Mouse (Mus musculus) neural tube, embryonic 12.5 days (tissue): ENCODE results near the gene Sesn1. TPM values are rescaled to one million over a fixed set of nuclear protein-coding genes. Genes with fewer than 3 reads are reported as not detected.

Experiments
- ATAC-seq: fragments of 200-750 bp; cut with Nextera tagmentation; 2 replicates; pipeline ENCODE4 v1.8.0; 2017; ENCODE audit warnings: low read depth, mild to moderate bottlenecking, moderate TSS enrichment, moderate library complexity; ENCODE audit not compliant: low FRiP score
- H3K27ac ChIP-seq: fragments of 300-500 bp; sonication (generic); 2 replicates; pipeline ENCODE4 v1.5.1; 2016
- H3K27me3 ChIP-seq: fragments of 300-500 bp; sonication (generic); replicated peaks from 2 replicates; pipeline ENCODE4 v1.6.1; 2016; ENCODE audit warnings: mild to moderate bottlenecking
- H3K36me3 ChIP-seq: fragments of 300-500 bp; sonication (generic); 2 replicates; pipeline ENCODE4 v1.6.1; 2016; ENCODE audit warnings: mild to moderate bottlenecking
- H3K4me1 ChIP-seq: fragments of 300-500 bp; sonication (generic); 2 replicates; pipeline ENCODE4 v1.6.1; 2016
- H3K4me2 ChIP-seq: fragments of 300-500 bp; sonication (generic); replicated peaks from 2 replicates; pipeline ENCODE4 v1.6.1; 2016; ENCODE audit warnings: mild to moderate bottlenecking
- H3K4me3 ChIP-seq: fragments of 300-500 bp; sonication (generic); 2 replicates; pipeline ENCODE4 v1.5.1; 2016
- H3K9ac ChIP-seq: fragments of 300-500 bp; sonication (generic); 2 replicates; pipeline ENCODE4 v1.6.1; 2016; ENCODE audit warnings: mild to moderate bottlenecking
- H3K9me3 ChIP-seq: fragments of 300-500 bp; sonication (generic); 2 replicates; pipeline ENCODE4 v1.6.1; 2016; ENCODE audit warnings: mild to moderate bottlenecking
- WGBS: fragments of 180-500 bp; shearing (Covaris S2); methylation state at CpG from one replicate; pipeline ENCODE4 v1.1.7; 2016; 5-methylcytosine and 5-hydroxymethylcytosine counted together
- polyA plus RNA-seq: library from polyadenylated mRNA; unstranded; fragments of >200 nt; fragmentation: Nextera tagmentation; extraction: Ambion mirVana; gene quantifications from 2 replicates; pipeline ENCODE4 v1.2.1, GENCODE M21; 2016

Sesn1 gene
- polyA plus RNA-seq, 1 experiment from 2014 or later, result 34.6 TPM

- Histone ChIP-seq H3K27ac (no peak overlapping the region), H3K4me1 (no peaks in the 10 kb centered on the region), H3K4me3 (no peak overlapping the region), H3K27me3 (no peaks in the 10 kb centered on the region), H3K9ac (no peak overlapping the region), H3K36me3 (peaks cover 46% of the 10 kb centered on the region), H3K9me3 (no peaks in the 10 kb centered on the region), H3K4me2 (no peak overlapping the region)
- no peak for ATAC-seq
- 95% methylated on average over 6 of the region's 6 CpGs for WGBS
These were observed 92.1 kb downstream of the Sesn1 start for GRCm38 (mm10) chr10:41901864-41902263.

DNA sequence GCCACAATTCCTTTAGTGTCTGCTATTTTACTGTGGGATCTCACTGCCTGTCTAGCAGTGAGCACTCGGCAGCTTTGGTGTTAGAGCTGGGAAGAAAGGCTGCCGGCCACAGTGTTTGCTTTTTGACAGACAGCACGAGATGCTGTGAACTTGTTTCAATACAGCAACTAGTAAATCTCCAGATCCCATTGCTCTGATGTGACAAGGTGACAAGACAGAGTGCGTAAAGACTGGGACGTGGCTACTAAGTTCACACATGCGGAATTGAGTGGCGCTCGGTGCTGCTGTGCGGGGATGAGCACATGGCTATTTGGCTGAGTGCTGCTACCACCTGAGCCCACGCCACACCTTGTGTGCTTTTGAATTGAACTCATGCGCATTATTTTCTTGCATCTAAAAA is 97.7 kb downstream of the Sesn1 start:
- no peak overlapping the region for H3K9ac ChIP-seq
- H3K4me2 ChIP-seq, result no peak overlapping the region
- H3K27me3 ChIP-seq, result no peaks in the 10 kb centered on the region
- WGBS, result 72% methylated on average over 11 of the region's 11 CpGs
- no peaks in the 10 kb centered on the region for H3K9me3 ChIP-seq
- ATAC-seq, result no peak
- H3K36me3 ChIP-seq, result peaks cover 42% of the 10 kb centered on the region
- no peak overlapping the region for H3K4me3 ChIP-seq
- no peak overlapping the region for H3K27ac ChIP-seq
- peaks cover 4% of the 10 kb centered on the region; the same call in 1 of the 2 replicates for H3K4me1 ChIP-seq

DNA sequence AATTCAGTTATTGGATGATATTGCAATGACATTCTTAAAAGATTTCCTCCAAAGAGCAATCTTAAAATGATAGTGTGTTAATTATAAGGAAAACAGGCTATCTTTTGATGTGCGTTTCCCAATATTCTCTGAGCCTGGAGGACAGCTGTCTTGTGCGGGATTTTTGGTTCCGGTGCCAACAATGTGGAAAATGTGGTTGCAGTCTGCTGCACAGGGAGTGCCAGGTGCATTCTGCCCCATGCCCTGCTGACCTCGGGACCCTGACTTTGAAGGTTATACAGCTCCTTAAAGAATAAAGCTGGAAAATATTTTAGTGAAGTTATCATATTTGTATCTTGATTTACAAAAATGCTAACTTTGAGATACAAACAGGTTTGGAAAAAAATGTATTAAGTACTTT is 98.2 kb downstream of the Sesn1 start:
- no peak overlapping the region for H3K4me3 ChIP-seq
- WGBS, result 84% methylated on average over 4 of the region's 4 CpGs
- H3K4me2 ChIP-seq, result no peak overlapping the region
- ATAC-seq, result no peak
- H3K27ac ChIP-seq, result no peak overlapping the region
- H3K9me3 ChIP-seq, result no peaks in the 10 kb centered on the region
- no peaks in the 10 kb centered on the region for H3K27me3 ChIP-seq
- H3K9ac ChIP-seq, result no peak overlapping the region
- peaks cover 42% of the 10 kb centered on the region for H3K36me3 ChIP-seq
- H3K4me1 ChIP-seq, result peaks cover 4% of the 10 kb centered on the region; the same call in 1 of the 2 replicates

DNA sequence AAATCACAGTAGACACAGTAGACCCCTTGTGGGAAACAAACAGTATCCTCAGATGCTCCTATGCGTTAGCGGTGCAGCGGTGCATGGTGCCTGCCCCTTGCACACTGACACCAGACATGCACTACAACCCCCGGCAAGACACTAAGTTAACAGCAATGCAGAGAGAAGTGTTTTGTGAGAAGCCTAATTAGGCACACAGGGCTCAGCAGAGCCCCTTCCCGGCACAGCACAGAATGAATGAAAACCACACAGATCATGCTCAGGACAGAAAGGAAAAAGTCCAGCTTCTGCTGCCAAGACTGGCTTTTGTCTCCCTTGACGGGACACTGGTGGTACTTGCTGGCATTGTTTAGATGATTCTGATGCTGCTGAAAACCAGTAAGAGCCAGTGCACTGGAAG is 99.2 kb downstream of the Sesn1 start:
- Histone ChIP-seq H3K4me2 (no peak overlapping the region), H3K9me3 (no peaks in the 10 kb centered on the region), H3K4me3 (no peak overlapping the region), H3K27me3 (no peaks in the 10 kb centered on the region), H3K4me1 (peaks cover 4% of the 10 kb centered on the region; the same call in 1 of the 2 replicates), H3K27ac (no peak overlapping the region), H3K9ac (no peak overlapping the region), H3K36me3 (peaks cover 35% of the 10 kb centered on the region)
- ATAC-seq, result peak; percentile 48; the same call in 1 of the 2 replicates
- WGBS, result 59% methylated on average over 6 of the region's 6 CpGs

- H3K4me1 ChIP-seq, result peaks cover 4% of the 10 kb centered on the region; the same call in 1 of the 2 replicates
- no peak overlapping the region for H3K9ac ChIP-seq
- H3K27ac ChIP-seq, result no peak overlapping the region
- WGBS, result 91% methylated on average over 8 of the region's 8 CpGs
- H3K4me2 ChIP-seq, result no peak overlapping the region
- no peaks in the 10 kb centered on the region for H3K9me3 ChIP-seq
- peaks cover 4% of the 10 kb centered on the region for H3K36me3 ChIP-seq
- no peak overlapping the region for H3K4me3 ChIP-seq
- no peak for ATAC-seq
- H3K27me3 ChIP-seq, result no peaks in the 10 kb centered on the region
These were observed 102.7 kb downstream of the Sesn1 start for GRCm38 (mm10) chr10:41912290-41912994.

DNA sequence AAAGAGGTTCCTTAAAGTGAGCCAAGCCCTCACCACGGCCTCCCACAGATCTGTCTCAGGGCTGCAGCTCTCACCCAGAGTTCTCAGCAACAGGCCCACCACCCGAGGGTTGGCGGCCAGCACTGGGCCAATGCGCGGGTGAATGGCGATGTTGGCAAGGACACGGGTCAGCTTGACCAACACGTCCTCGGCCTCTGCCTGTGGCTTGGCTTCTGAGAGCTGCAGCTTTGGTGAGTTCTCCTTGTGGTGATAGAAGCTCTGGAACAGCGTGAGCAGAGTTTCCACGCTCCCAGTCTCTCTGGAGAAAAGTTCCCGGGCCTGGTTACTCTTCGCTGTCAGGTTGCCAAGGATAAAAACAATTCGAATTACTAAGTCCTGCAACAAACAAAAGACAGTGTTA is 117.0 kb downstream of the Sesn1 start:
- H3K36me3 ChIP-seq, result no peaks in the 10 kb centered on the region
- H3K4me3 ChIP-seq, result no peak overlapping the region
- no peak overlapping the region for H3K27ac ChIP-seq
- H3K9me3 ChIP-seq, result no peaks in the 10 kb centered on the region
- no peaks in the 10 kb centered on the region for H3K27me3 ChIP-seq
- no peak overlapping the region for H3K4me2 ChIP-seq
- WGBS, result 80% methylated on average over 14 of the region's 14 CpGs
- ATAC-seq, result no peak; the same call in 1 of the 2 replicates
- H3K4me1 ChIP-seq, result 0 out of 2 replicates have a peak, but pooled peaks cover 2% of the 10 kb centered on the region
- H3K9ac ChIP-seq, result no peak overlapping the region

- H3K4me3 ChIP-seq, result no peak overlapping the region
- ATAC-seq, result no peak
- no peaks in the 10 kb centered on the region for H3K27me3 ChIP-seq
- H3K4me1 ChIP-seq, result peaks cover 15% of the 10 kb centered on the region
- H3K9me3 ChIP-seq, result no peaks in the 10 kb centered on the region
- no peaks in the 10 kb centered on the region for H3K36me3 ChIP-seq
- no peak overlapping the region for H3K9ac ChIP-seq
- 56% methylated on average over 4 of the region's 4 CpGs for WGBS
- H3K27ac ChIP-seq, result no peak overlapping the region
- H3K4me2 ChIP-seq, result no peak overlapping the region
These were observed 121.2 kb downstream of the Sesn1 start for GRCm38 (mm10) chr10:41930966-41931365.

GRCm38 (mm10) chr10:41931962-41932361 is 122.2 kb downstream of the Sesn1 start:
- no peaks in the 10 kb centered on the region for H3K27me3 ChIP-seq
- H3K4me2 ChIP-seq, result no peak overlapping the region
- no peaks in the 10 kb centered on the region for H3K9me3 ChIP-seq
- no peaks in the 10 kb centered on the region for H3K36me3 ChIP-seq
- WGBS, result 76% methylated on average over 12 of the region's 12 CpGs
- H3K9ac ChIP-seq, result no peak overlapping the region
- H3K4me3 ChIP-seq, result no peak overlapping the region
- no peak for ATAC-seq
- H3K4me1 ChIP-seq, result peaks cover 20% of the 10 kb centered on the region
- H3K27ac ChIP-seq, result no peak overlapping the region

DNA sequence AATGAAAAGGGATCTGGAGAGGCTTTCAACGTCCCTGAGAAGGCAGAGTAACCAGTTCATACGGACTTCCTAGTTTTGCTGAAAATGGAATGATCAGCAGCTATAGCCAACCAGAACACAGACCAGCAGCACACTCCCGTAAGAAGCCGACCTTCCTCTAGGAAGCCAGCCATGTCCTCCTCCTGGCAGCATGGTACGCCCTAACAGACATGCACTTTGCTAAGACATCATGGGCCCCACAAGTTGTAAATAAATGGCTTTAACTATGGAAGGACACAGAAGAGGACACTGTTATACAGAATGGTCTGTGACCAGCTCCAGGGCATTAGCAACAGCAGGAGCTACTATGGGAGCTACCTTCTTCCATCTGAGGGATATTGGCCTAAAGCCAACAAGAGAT is 123.2 kb downstream of the Sesn1 start:
- Histone ChIP-seq H3K9me3 (no peaks in the 10 kb centered on the region), H3K4me2 (no peak overlapping the region), H3K36me3 (no peaks in the 10 kb centered on the region), H3K4me3 (no peak overlapping the region), H3K27me3 (no peaks in the 10 kb centered on the region), H3K9ac (no peak overlapping the region), H3K27ac (no peak overlapping the region), H3K4me1 (peaks cover 20% of the 10 kb centered on the region)
- no peak for ATAC-seq
- WGBS, result 86% methylated on average over 5 of the region's 5 CpGs

GRCm38 (mm10) chr10:41933536-41933935 is 123.8 kb downstream of the Sesn1 start:
- H3K4me1 ChIP-seq, result peaks cover 20% of the 10 kb centered on the region
- H3K9ac ChIP-seq, result no peak overlapping the region

DNA sequence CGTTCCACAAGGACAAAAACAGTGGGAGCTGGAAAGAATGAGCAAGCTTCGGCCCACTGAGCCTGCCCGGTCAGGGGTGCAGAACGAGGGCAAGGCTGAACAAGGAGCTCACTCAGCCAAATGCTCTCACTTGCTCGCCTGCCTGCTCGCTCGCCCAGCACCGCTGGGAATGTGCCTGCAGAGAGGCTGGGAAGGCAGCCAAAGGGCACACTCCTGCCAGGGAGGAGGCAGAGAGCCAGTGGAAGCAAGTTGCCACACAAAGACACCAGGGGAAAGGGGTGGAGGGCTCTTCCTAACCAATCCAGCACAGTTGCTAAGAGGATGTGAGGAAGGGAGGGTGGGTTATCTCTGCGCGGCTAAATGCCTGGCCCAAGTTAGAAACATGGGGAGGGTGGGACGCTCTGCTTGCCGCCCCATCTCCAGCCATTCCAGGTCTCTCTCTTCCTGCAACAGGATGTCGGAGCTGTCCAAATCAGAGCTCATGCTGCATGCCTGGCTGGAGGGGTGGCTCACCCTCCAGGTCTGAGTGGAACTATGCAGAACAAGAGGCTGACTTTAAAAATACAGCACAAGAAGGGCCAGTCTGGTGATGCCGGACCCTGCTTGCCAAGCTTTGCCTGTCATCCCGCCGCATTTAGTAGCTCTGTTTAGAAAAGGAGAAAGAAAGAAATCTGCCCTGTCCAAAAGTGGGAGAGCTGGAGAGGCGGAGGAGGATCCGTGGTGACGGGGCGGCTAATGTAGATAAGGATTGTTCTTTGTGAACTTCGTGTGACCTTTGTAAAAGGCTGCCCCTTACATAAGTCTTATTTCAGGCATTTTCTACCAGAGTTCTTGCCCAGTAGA is 125.1 kb downstream of the Sesn1 start:
- H3K4me2 ChIP-seq, result peak overlapping the region; percentile 47
- 0 out of 2 replicates have a peak overlapping the region, but pooled peaks have one; percentile 15 for H3K4me3 ChIP-seq
- H3K9me3 ChIP-seq, result no peaks in the 10 kb centered on the region
- peaks cover 20% of the 10 kb centered on the region for H3K4me1 ChIP-seq
- no peaks in the 10 kb centered on the region for H3K27me3 ChIP-seq
- peak; percentile 82 for ATAC-seq
- no peaks in the 10 kb centered on the region for H3K36me3 ChIP-seq
- H3K9ac ChIP-seq, result 0 out of 2 replicates have a peak overlapping the region, but pooled peaks have one; percentile 23
- 20% methylated on average over 21 of the region's 21 CpGs for WGBS
- H3K27ac ChIP-seq, result peak overlapping the region; percentile 16; the same call in 1 of the 2 replicates

More at GRCm38 (mm10) chr10:41933536-41933935, 123.8 kb downstream of the Sesn1 start:
- 63% methylated on average over 6 of the region's 6 CpGs for WGBS
- Histone ChIP-seq H3K4me2 (no peak overlapping the region), H3K27me3 (no peaks in the 10 kb centered on the region), H3K27ac (no peak overlapping the region), H3K36me3 (no peaks in the 10 kb centered on the region), H3K4me3 (no peak overlapping the region), H3K9me3 (no peaks in the 10 kb centered on the region)
- no peak for ATAC-seq

- Histone ChIP-seq H3K27ac (no peak overlapping the region), H3K4me1 (peaks cover 20% of the 10 kb centered on the region), H3K36me3 (no peaks in the 10 kb centered on the region), H3K9me3 (no peaks in the 10 kb centered on the region), H3K4me3 (no peak overlapping the region), H3K4me2 (peak overlapping the region; percentile 47), H3K27me3 (no peaks in the 10 kb centered on the region), H3K9ac (no peak overlapping the region)
- ATAC-seq, result no peak
These were observed 125.7 kb downstream of the Sesn1 start for GRCm38 (mm10) chr10:41935476-41935829.
